Mouse (Mus musculus) erythroblast, adult 5-6 weeks (primary cell): ENCODE data around the gene Cnnm4. TPM values are rescaled to one million over a fixed set of nuclear protein-coding genes. Genes with fewer than 3 reads are reported as not detected.
A peak's percentile ranks its signal among the peaks of the same experiment; 100 is the strongest.

ENCODE experiments used
- ATAC-seq: replicated peaks from 2 replicates; pipeline ENCODE4 v1.8.0; 2016; ENCODE audit warnings: moderate number of reproducible peaks, mild to moderate bottlenecking, moderate TSS enrichment, inconsistent platforms; ENCODE audit not compliant: poor library complexity, low FRiP score, severe bottlenecking
- total RNA-seq, 2 experiments: library from RNA; stranded (forward) in 1 of 2; stranded (reverse) in 1 of 2; fragments of 150-400 nt in 1 of 2; fragments of 200-764, 138-1000 nt in 1 of 2; gene quantifications; 2 replicates each; pipeline versions ENCODE4 v1.2.3 to v1.2.4; 2015 to 2017; ENCODE audit warnings: low replicate concordance in 2 of 2

Gene Cnnm4
- total RNA-seq, 2 experiments from 2014 or later, result 1.5 to 2.3 TPM

DNA sequence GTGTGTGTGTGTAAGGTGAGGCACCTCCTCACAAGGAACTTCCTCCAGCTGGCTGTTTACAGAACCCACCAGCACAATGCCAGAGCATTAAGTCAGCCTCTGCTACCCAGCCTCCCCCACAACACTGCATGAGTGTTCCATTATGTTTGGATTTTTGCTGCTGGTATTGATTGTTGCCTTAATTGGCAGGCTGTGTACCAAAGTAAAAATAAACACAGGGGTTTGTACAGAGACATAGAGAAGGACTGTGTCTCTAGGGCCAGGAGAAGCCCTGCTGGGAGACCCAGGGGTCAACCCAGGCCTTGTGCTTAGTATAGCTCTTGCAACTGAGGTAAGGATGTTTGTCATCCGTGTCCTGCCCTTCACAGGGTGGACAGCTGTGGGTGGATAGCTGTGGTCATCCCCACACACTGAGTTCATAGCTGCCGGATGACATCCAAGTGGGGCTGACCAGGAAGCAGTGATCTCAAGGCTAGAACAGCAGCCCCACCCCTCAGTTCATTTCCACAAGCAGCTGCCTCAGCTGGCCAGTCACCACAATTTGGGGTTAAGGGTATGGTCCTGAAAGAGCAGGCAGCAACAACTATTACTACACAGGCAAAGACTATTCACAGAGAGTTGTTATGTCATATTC, 1.5 kb upstream of the Cnnm4 start:
- no peak for ATAC-seq

DNA sequence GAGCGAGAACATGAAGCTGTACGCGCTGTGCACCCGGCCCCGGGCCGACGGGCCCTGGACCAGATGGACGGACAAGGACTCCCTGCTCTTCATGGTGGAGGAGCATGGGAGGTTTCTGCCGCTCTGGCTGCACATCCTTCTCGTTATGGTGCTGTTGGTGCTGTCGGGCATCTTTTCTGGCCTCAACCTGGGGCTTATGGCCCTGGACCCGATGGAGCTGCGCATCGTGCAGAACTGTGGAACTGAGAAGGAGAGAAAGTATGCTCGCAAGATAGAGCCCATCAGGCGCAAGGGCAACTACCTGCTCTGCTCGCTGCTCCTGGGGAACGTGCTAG, 653 bp downstream of the Cnnm4 start:
- peak; percentile 34; the same call in 1 of the 2 replicates for ATAC-seq

- no peak for ATAC-seq
Observed at GRCm38 (mm10) chr1:36473211-36473780, 1.9 kb downstream of the Cnnm4 start.

- no peak for ATAC-seq
Observed at GRCm38 (mm10) chr1:36474646-36475045, 3.2 kb downstream of the Cnnm4 start.

DNA sequence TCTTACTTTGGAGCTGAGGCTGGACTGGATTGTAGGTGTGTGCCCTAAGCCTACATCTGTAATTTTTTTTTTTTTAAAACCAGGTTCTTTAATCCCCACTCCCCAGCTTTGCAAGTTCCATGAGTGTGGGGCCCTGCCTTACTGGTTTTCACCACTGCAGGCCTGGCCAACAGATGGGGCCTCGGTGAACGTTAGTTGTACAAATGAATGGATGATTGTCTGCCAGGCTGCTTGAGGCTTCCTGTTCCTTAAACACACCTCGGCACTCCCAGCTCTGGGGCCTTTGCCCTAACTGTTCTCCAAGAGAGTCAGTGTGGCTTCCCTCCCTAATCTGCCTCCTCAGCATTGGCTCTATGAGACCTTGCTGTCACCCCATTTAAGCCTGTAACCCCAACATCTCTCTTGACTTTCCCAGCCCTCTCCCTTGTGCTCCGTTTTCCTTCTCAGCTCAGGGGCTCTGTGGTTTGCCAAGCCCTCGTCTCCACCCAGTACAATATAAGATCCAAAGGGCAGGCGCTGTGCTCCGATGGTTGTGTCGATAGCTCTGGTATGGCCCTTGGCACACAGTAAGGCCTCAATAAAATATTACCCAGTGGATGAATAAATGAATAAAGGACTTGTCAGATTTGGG, 4.2 kb downstream of the Cnnm4 start:
- ATAC-seq, result no peak

GRCm38 (mm10) chr1:36476426-36476825, 5.0 kb downstream of the Cnnm4 start:
- ATAC-seq, result no peak

GRCm38 (mm10) chr1:36478343-36478795, 6.9 kb downstream of the Cnnm4 start:
- no peak for ATAC-seq

DNA sequence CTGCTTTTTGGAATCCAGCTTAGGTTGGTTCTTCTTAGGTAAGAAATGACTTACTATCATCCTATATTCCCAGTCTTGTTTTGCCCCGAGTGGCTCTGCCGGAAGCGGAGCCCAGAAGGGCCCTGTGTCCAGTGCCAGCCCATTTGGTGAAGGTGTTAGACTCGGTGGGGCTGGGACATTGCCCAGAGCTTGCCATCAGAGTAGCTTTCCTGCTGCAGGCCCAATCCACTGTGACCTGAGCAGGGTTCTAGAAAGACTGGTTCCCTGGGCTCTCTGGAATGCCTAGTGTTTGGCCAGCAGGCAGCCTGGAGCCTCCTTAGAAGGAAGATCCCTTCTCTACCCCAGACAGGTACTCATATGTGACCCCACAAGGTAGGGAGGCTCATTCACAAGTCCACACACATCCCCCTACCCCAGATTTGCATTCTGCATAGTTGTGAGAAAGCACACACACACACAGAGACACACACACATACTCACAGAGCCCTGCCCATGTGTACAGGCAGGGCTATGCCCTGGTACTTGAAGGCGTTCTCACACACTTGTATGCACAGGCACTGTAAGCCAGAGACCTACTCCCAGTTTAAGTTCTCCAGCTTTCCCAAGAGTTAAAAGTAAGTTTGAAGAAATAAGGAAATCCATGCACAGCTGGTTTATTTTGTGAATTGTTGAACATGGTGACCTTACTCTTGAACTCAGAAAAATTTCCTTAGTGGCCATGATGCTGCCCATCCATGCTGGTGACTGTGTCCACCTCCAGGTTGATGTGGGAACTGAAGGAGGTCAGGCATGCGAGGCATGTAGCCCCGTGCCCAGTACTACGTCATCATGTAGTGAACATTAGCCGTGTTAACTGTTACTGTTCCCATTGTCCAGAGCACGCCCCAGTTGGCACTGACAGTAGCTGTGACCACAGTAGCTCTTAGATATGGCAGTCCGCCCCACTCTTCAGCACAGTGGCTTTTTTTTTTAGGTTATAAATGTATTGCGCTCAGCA, 8.8 kb downstream of the Cnnm4 start:
- ATAC-seq, result no peak

GRCm38 (mm10) chr1:36483825-36484224, 12.4 kb downstream of the Cnnm4 start:
- no peak for ATAC-seq

- ATAC-seq, result no peak
Observed at GRCm38 (mm10) chr1:36485080-36485479, 13.7 kb downstream of the Cnnm4 start.

DNA sequence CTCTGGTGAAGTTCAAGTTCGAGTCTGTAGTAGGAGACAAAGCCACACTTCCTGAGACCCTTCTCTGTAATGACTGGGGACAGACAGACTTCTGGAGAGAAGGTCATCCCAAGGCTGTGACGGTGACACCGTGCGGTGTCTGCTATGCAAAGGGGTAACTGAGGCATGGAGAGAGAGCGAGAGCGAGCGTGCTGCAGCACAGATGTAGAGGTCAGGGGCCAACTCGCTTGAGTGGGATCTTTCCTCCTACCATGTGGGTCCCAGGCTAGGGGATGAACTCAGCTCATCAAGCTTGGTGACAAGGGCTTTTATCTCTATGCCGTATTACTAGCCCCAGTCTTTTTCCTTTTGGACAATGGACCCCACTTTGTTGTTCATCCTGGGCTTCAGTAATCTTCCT, 15.7 kb downstream of the Cnnm4 start:
- no peak for ATAC-seq

DNA sequence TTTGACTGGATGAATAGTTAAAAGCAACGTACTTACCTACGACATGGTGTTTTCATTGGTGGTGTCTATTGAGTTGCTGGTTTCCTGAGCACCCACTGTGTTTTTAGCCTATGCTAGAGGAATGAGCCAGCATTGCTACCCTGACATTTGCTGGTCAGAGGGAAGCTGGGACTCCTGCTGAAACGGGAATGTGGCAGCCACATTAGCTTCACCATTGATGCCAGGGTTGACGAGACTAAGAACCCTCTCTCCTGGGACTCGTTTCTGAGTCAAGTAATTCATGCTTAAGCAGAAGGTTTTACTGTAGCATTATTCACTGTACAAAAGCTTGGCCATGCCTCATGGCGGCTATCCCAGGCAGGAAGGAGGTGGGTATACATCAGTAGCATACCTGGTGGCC, 18.2 kb downstream of the Cnnm4 start:
- no peak for ATAC-seq

GRCm38 (mm10) chr1:36492416-36493139, 21.2 kb downstream of the Cnnm4 start:
- ATAC-seq, result no peak

- no peak for ATAC-seq
Observed at GRCm38 (mm10) chr1:36493299-36493698, 21.9 kb downstream of the Cnnm4 start.

- no peak for ATAC-seq
Observed at GRCm38 (mm10) chr1:36496719-36497118, 25.3 kb downstream of the Cnnm4 start.

DNA sequence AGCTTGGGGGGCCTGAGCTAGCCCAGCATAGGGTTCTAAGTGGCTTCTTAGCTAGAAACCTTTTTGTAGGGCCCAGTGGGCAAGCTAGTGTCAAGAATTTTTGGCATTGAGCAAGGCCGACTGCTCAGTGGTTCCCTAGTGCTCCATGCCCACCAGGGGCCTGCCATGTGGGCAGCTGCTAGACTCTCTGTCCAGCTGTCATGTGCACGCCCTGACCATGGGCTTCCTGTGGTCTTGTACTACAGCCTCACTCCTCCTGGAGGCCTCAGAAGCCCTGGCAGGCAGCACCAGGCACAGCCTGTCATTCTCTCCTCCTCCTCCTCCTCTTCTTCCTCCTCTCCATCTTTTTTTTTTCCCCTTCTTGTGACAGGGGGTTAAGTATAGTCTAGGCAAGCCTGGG, 25.9 kb downstream of the Cnnm4 start:
- no peak for ATAC-seq

DNA sequence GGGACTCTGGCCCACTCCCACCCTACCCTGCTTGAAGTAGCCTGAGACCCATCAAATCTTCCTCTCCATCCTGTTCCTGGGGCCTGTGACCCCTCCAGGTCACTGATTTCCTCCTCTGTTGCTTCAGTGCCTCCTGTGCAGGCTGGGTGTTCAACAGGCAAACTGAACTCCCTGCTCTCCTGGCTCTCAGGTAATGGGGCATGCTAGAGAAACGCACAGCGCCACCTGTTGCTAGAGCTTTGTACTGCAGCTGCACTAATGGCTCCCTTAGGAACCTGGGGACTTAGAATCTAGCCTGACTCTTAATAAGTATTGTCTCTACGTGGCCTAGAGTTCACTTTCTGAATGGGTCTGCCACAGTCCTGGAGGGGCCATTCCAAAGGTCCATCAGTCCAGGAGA, 29.8 kb downstream of the Cnnm4 start:
- peak; percentile 71 for ATAC-seq

DNA sequence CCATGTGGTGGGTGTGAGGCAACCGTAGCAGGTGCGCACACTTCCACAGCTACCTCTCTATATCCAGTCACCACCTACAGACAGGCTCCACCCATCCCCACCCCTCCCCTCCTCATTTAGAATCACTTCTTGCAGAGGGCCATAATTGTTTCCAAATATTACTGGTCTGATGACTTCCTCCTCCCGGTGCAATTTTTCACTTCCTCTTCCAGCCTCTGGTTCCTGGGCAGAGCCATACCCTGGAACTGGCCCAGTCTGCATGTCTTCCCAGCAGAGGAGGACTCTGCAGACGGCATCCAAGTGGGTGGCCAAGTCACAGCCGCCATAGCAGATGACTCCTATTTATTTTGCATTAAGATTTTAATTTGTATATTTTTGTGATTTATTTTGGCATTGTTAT, 36.8 kb downstream of the Cnnm4 start:
- ATAC-seq, result no peak

DNA sequence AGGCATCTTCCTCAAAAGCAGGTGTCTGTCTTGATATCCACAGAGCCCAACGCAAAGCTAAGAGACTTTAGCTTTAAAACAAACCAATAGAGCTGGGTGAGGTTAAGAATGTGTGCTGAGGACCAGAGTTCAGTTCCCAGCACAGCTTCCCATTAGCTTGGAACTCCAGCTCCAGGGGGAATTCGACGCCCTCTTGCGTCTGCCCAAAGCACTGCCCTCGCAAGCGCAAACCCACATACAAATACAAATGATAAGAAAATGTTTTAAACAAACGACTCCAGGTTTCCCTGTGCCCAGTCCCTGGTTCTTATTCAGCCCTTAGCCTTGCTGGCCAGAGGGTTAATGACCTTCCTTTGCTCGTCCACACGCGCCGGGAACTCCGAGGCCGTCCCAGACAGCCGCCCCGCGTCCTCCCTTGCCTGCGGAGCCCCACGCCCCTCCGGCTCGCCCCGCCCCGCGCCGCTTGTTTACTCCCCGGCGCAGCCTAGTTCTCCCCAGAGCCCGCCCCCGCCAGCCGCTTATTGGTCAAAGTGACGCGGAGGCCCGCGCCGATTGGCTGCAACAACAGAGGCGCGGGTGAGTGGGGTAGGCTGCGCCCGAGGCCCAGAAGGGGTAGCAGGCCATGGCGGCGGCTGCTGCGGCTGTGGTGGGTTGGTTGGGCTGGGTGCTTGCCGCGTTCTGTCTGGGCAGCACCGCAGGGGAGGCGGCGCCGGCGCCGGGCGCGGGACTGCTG, 40.0 kb downstream of the Cnnm4 start, which contains the start of gene Cnnm3:
Gene Cnnm3 (plus strand): TSS at position 579 of the 733 bp plus-strand sequence.
- ATAC-seq, result peak; percentile 96
